Mouse (Mus musculus) left cerebral cortex, adult 9 months (tissue): ENCODE measurements around the gene Hes7.
A peak's percentile ranks its signal among the peaks of the same experiment; 100 is the strongest.

Experiments
- DNase-seq, 2 experiments: peaks; one replicate each; pipeline ENCODE4 v3.0.0; 2022; ENCODE audit warnings: low spot score in 2 of 2

Gene Hes7

GRCm38 (mm10) chr11:69147546-69147945, 27.3 kb downstream of the Hes7 start:
- DNase-seq, result no peak

DNA sequence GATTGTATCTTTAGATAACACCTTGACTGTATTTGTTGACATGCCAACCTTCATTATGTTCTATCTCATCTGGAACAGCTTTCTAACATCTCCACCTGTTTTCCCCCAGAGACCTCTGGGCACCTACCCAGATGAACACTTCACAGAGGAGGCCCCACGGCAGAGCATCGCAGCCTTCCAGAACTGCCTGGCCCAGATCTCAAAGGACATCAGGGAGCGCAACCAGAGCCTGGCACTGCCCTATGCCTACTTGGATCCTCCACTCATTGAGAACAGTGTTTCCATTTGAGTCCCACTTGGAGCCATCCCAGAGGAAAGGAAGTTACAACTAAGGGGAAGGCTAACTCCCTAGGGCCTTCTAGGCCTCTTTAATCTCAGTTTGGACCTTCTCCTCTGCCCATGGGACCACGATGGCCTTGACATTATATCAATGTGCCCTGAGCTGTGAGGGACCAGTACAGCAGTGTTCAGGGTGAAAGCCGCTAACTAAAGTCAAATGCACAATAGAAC, 28.3 kb downstream of the Hes7 start:
- no peak for DNase-seq

- DNase-seq, result no peak
These were observed 29.5 kb downstream of the Hes7 start for GRCm38 (mm10) chr11:69149728-69150127.

- DNase-seq, result peak in 1 of 2 experiments; percentile 68
These were observed 30.2 kb downstream of the Hes7 start for GRCm38 (mm10) chr11:69150444-69150843.

GRCm38 (mm10) chr11:69151004-69151403, 30.8 kb downstream of the Hes7 start:
- DNase-seq, result no peak

DNA sequence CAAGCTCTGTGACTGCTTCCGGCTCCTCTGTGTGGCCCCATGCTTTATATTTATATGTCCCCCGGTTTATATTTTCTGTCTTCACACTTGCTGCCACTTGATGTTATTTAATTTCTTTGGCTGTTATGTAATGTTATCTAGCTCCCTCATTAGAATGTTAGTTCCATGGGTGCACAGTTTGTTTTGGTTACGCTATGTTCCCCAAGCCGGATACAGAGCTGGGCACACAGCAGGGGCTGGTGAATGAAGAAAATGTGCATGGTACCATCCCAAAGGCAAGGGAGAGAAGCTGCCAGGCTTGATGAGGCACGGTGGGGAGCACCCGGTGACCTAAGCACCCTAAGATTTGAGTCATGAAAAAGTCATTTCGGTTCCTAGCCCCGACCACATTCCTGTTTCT, 33.6 kb downstream of the Hes7 start:
- DNase-seq, result no peak

DNA sequence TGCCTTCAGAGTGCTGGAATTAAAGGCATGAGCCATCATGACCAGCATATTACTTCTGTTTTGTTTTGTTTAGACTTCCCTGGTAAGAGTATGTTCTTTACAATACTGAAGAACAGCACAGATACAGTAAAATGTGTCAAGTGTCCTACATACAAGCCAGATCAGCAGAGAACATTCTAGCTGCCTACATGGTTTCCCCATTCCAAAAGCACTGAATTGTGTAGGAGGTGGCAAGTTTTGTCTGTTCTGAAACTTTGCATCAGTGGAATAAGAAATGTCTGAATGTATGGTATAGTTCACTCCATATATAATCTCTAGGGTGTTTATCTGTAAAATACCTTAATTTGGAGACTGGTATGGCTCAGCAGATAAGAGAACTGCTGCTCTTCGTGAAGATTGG, 35.1 kb downstream of the Hes7 start:
- no peak for DNase-seq

- peak in 1 of 2 experiments; percentile 26 for DNase-seq
These were observed 36.6 kb downstream of the Hes7 start, which contains the start of gene Alox12b for GRCm38 (mm10) chr11:69156800-69157199. Gene Alox12b, plus strand, starts transcription at chr11:69156989.

DNA sequence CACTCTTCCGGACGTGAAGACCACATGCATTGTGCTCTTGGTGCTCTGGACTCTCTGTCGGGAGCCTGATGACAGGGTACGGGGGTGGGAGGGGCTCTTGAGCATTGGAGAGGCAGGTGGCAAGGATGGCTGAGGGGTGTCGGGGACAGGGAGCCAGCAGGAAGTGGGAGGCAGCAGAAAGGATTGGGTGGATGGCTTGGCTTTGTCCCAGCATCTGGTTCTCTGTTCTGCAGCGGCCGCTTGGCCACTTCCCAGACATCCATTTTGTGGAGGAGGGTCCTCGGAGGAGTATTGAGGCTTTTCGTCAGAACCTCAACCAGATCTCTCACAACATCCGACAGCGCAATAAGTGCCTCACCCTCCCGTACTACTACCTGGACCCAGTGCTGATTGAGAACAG, 49.1 kb downstream of the Hes7 start:
- DNase-seq, result peak; percentile 20 to 72

- peak in 1 of 2 experiments; percentile 50 for DNase-seq
These were observed 51.4 kb downstream of the Hes7 start for GRCm38 (mm10) chr11:69171626-69172025.

DNA sequence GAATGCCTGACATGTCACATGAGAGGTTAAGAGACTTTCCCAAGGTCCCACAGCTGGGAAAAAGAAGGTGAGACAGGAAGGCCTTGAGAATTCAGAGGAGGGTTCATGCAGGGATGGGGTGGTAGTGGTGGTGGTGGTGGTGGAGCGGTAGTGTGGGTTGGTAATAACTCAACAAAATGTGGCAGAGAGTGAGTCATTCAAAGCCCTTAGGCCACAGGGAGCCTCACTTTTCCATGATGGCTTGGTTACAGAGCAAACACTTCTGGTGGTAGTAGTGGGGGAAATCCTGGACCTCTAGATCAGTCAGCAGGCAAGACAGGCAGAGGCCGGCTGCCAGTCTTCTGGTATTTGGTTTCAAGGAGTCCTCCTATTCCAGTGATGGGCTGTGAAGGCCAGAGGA, 52.4 kb downstream of the Hes7 start:
- no peak for DNase-seq
